9 mouse cellular contexts compared by ENCODE assay signal in genomic region chr13:110557930-110558727, GRCm38 (mm10).
A peak's percentile ranks its signal among the peaks of the same experiment; 100 is the strongest.
DNase-seq lines count a peak whose midpoint lies in the region; ATAC-seq and TF ChIP-seq lines count a peak whose summit lies in the region.
"Had no signal": no experiment of that assay in that cellular context is flagged by ENCODE, and none has a peak within 500 bp of the region (broad histone marks: within the 10 kb centered on the region; RNA-seq: fewer than 3 reads in every experiment).

No protein-coding gene starts in this region.

- no peak for DNase-seq in hindbrain, embryonic 10.5 days (ENCODE audit: low spot score)
- DNase-seq in left cerebral cortex, adult 2 months (ENCODE audit: extremely low spot score in 1 of 2, low spot score in 2 of 2), result peak; percentile 54 to 55
- DNase-seq in ovary, postnatal 14 days (ENCODE audit: low spot score), result no peak
- no peak for DNase-seq in thymus, postnatal 4 days

- no peak for TF ChIP-seq CTCF in left cerebral cortex, adult 2 months (IDR thresholded peaks at IDR 0.05)

- H3K27me3 ChIP-seq in hindbrain, embryonic 10.5 days (ENCODE audit: insufficient read depth, poor library complexity, severe bottlenecking), result no peaks in the 10 kb centered on the region
- no peaks in the 10 kb centered on the region for H3K27me3 ChIP-seq in hindbrain, embryonic 12.5 days
- no peaks in the 10 kb centered on the region for H3K27me3 ChIP-seq in embryonic facial prominence, embryonic 15.5 days
- H3K27me3 ChIP-seq in neural tube, embryonic 13.5 days, result no peaks in the 10 kb centered on the region

- H3K9ac ChIP-seq in hindbrain, embryonic 12.5 days, result no peak overlapping the region
- no peak overlapping the region for H3K9ac ChIP-seq in embryonic facial prominence, embryonic 15.5 days
- H3K9ac ChIP-seq in neural tube, embryonic 13.5 days, result peak overlapping the region; percentile 39; the same call in 1 of the 2 replicates

- no peak for ATAC-seq in hindbrain, embryonic 12.5 days (ENCODE audit: low FRiP score)
- ATAC-seq in embryonic facial prominence, embryonic 15.5 days (ENCODE audit: insufficient number of reproducible peaks, low FRiP score, low TSS enrichment, low read depth), result no peak
- peak; percentile 31 to 50; a peak in 2 of 4 replicates for ATAC-seq in hematopoietic stem cell, adult 5-6 weeks (replicated peaks in 1 of 2; ENCODE audit: insufficient read depth in 1 of 2, low FRiP score in 2 of 2, low TSS enrichment in 1 of 2, low read depth in 1 of 2, poor library complexity in 2 of 2, severe bottlenecking in 2 of 2)
- ATAC-seq in neural tube, embryonic 13.5 days (ENCODE audit: low read depth), result peak; percentile 63

- no peaks in the 10 kb centered on the region for H3K9me3 ChIP-seq in hindbrain, embryonic 10.5 days
- H3K9me3 ChIP-seq in hindbrain, embryonic 12.5 days (replicated peaks), result no peaks in the 10 kb centered on the region
- H3K9me3 ChIP-seq in embryonic facial prominence, embryonic 15.5 days (replicated peaks), result no peaks in the 10 kb centered on the region
- no peaks in the 10 kb centered on the region for H3K9me3 ChIP-seq in neural tube, embryonic 13.5 days

- WGBS in hindbrain, embryonic 10.5 days, result 86% methylated on average over 28 of the region's 28 CpGs
- 65% methylated on average over 28 of the region's 28 CpGs for WGBS in hindbrain, embryonic 12.5 days
- WGBS in embryonic facial prominence, embryonic 15.5 days, result 70% methylated on average over 28 of the region's 28 CpGs
- WGBS in neural tube, embryonic 13.5 days, result 50% methylated on average over 28 of the region's 28 CpGs

- H3K4me2 ChIP-seq in hindbrain, embryonic 12.5 days (replicated peaks), result no peak overlapping the region
- 0 out of 2 replicates have a peak overlapping the region, but pooled peaks have one; percentile 3 for H3K4me2 ChIP-seq in embryonic facial prominence, embryonic 15.5 days (replicated peaks)
- peak overlapping the region; percentile 43 for H3K4me2 ChIP-seq in neural tube, embryonic 13.5 days

- H3K27ac ChIP-seq in hindbrain, embryonic 10.5 days, result peak overlapping the region; percentile 1; the same call in 1 of the 2 replicates
- H3K27ac ChIP-seq in hindbrain, embryonic 12.5 days, result no peak overlapping the region
- H3K27ac ChIP-seq in embryonic facial prominence, embryonic 15.5 days (replicated peaks), result 0 out of 2 replicates have a peak overlapping the region, but pooled peaks have one; percentile 34
- peak overlapping the region; percentile 90 for H3K27ac ChIP-seq in left cerebral cortex, adult 2 months
- peak overlapping the region; percentile 59; the same call in 1 of the 2 replicates for H3K27ac ChIP-seq in neural tube, embryonic 13.5 days (replicated peaks)

- intact Hi-C loops in left cerebral cortex, adult 2 months (cut with DNase I), result loop anchor here (1.0 to 5.0 kb wide), 5 partner anchors 61 to 409 kb away; partner anchors contain the start of gene Plk2

- peaks cover 3% of the 10 kb centered on the region; the same call in 1 of the 2 replicates for H3K4me1 ChIP-seq in hindbrain, embryonic 10.5 days (replicated peaks)
- 0 out of 2 replicates have a peak, but pooled peaks cover 7% of the 10 kb centered on the region for H3K4me1 ChIP-seq in hindbrain, embryonic 12.5 days
- no peaks in the 10 kb centered on the region for H3K4me1 ChIP-seq in embryonic facial prominence, embryonic 15.5 days
- H3K4me1 ChIP-seq in neural tube, embryonic 13.5 days (replicated peaks), result peaks cover 9% of the 10 kb centered on the region

- no peak overlapping the region for H3K4me3 ChIP-seq in hindbrain, embryonic 10.5 days
- no peak overlapping the region for H3K4me3 ChIP-seq in hindbrain, embryonic 12.5 days
- no peak overlapping the region for H3K4me3 ChIP-seq in embryonic facial prominence, embryonic 15.5 days (replicated peaks)
- peak overlapping the region; percentile 17; the same call in 1 of the 2 replicates for H3K4me3 ChIP-seq in left cerebral cortex, adult 2 months
- no peak overlapping the region for H3K4me3 ChIP-seq in neural tube, embryonic 13.5 days
- H3K4me3 ChIP-seq: erythroblast, embryonic 14.5 days had no signal

- no peaks in the 10 kb centered on the region for H3K36me3 ChIP-seq in hindbrain, embryonic 10.5 days
- no peaks in the 10 kb centered on the region for H3K36me3 ChIP-seq in hindbrain, embryonic 12.5 days
- H3K36me3 ChIP-seq in embryonic facial prominence, embryonic 15.5 days, result no peaks in the 10 kb centered on the region
- no peaks in the 10 kb centered on the region for H3K36me3 ChIP-seq in neural tube, embryonic 13.5 days

Comparison
In these comparisons a context has a peak if more than half of its experiments do, and no peak if none do; other contexts are left out.
1. DNase-seq: peak in left cerebral cortex, adult 2 months (2 of 2); none in hindbrain, embryonic 10.5 days (single experiment), ovary, postnatal 14 days (single experiment) and thymus, postnatal 4 days (single experiment).
2. ATAC-seq: peak in hematopoietic stem cell, adult 5-6 weeks (2 of 2) and neural tube, embryonic 13.5 days (single experiment); none in hindbrain, embryonic 12.5 days (single experiment) and embryonic facial prominence, embryonic 15.5 days (single experiment).